Mouse (Mus musculus) frontal cortex, adult 2 months (tissue): ENCODE data around the gene Suv39h2. TPM values are rescaled to one million over a fixed set of nuclear protein-coding genes. Genes with fewer than 3 reads are reported as not detected.
A peak's percentile ranks its signal among the peaks of the same experiment; 100 is the strongest.

Source experiments
- DNase-seq, 2 experiments: peaks; one replicate each; pipeline ENCODE4 v3.0.0; 2022; ENCODE audit warnings: low spot score in 1 of 2; ENCODE audit errors: extremely low spot score in 1 of 2
- polyA plus RNA-seq: library from polyadenylated mRNA; depleted of rRNA; stranded (reverse); fragments of >200 nt; gene quantifications from 2 replicates; pipeline ENCODE4 v1.2.3, GENCODE M21; 2012; rRNA removed

Suv39h2 gene
- polyA plus RNA-seq, 1 experiment = 2.6 TPM

DNA sequence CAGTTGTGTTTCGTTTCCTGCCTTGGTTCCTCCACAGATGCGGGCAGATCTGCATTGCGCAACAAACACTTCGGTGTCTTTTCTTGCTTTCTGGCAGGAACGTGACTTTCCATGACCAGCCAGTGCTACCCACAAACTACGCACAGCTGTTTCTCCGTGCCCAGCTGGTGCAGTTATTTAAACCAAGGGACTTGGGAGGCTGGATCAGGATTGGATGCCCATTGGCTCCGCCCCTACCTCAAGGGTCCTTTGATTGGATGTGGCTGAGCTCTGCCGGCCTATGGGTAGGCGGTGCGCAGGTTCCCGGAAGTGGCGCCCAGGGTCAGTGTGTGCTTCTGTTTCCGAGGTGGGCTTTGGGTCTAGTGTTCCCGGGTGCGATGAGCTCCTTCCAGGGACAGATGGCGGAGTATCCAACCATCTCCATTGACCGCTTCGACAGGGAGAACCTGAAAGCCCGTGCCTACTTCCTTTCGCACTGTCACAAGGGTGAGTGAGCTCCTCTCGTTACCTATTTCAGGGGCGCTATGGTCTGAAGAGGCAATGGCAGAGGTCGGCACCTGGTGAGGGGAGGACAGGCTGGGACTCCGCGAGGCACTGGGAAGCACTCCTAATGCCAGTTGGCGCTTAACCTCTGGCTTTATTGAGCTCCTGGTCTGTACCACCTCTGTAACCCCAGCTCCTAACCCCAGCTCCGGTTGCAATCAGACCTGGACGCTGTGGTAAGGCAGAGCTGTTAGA, 50.8 kb downstream of the Suv39h2 start, which contains the start of gene Dclre1c:
Gene Dclre1c, plus strand, starts transcription at position 291 of the 738 bp plus-strand sequence.
- DNase-seq = peak; percentile 92 to 93

DNA sequence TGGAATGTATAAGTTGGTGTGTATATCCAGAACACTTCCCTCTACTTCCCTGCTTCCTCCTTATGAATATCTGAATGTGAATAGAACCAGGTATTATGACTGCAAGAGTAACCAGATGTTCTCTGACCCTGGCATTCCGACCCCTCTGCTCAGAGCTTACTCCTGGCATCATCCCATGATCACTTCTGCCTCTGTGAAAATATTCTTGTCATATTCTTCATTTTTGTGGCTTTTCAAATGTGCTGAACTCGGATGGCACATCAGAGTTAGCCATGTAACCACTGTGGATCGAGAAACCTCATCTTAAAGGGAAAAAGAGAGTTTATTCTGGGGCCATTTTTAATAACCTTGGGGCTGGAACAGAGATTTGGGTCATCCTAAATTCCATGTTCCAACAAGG, 52.3 kb downstream of the Suv39h2 start, which contains the start of gene Meig1:
Gene Meig1, minus strand, starts transcription at position 101 of the 400 bp plus-strand sequence.
- DNase-seq = no peak

DNA sequence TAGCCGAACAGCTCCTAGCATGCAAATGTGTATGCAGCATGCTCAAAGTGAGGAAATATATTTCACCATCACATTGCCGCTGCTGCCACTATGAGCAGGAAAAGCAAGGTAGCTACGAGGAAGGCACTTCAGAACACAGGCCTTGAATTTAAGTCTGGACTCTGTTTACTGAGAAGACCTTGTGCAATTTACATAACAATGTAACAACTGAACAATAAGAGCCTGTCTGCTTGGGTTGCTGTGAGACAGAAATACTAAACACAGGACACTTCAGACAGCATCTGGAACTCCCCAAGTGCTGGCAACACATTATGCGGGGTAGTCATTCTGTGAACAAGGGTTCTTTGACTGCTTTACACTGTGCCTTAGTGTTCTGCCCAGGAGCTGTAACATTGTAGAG, 54.7 kb downstream of the Suv39h2 start:
- no peak for DNase-seq

DNA sequence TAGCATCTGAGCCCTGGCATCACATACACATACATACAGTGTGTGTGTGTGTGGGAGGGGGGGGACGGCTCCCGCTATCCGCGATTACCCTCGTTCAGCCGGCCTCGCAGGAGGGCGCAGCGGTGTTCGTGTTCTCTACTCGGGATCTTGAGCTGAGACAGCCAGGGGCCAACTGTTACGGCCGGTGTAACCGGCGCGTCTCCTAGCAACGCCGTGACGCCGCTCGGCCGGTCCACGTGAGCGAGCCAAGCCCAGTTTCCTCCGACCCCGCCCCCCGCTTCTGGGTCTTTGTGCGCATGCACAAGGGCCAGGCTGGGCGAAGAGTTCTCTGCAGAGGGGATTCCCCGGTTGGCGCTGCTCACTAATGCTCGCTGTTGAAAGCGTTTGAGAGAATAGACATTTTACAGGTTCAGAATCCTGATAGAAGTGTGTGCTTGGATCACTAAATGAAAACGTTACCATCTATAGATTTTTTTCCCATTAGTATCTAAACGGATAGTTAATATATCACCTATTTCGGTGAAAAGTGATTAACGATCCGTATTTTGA, 55.9 kb downstream of the Suv39h2 start:
- DNase-seq = peak; percentile 90 to 96

DNA sequence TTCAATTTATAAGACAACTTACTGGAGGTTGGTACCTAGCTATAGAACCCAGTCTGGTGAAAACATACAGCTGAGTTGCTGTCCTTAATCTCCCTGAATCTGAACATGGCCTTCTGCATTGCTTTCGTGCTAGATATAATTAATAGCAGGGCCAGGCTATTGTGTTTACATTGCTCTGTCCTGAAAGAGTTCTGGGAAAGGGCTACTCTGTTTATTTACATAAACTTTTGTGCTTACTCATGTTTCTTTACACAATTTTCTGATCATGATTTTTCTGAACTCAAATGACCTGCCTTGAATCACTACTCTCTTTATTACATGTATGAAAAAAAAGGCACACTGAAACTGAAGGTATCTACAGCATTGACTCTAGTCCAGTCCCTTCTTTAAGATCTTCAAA, 59.2 kb downstream of the Suv39h2 start:
- no peak for DNase-seq

DNA sequence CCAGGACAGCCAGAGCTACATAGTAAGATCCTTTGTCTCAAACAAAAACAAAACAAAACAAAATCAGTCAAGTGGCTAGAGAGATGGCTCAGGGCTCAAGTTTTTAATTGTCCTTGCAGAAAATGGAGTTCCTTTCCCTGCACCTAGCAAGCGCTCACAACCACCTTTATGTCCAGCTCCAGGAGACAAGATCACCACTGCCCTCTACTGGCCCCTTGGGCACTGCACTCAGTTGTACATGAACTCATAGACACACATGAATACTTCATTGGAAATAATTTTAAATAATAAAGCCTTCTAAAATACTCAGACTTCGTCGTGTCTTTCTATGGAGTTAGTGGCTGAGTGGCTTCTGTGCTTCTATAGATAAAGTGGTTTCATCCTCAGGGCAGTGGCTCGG, 60.6 kb downstream of the Suv39h2 start:
- peak in 1 of 2 experiments; percentile 73 for DNase-seq

DNA sequence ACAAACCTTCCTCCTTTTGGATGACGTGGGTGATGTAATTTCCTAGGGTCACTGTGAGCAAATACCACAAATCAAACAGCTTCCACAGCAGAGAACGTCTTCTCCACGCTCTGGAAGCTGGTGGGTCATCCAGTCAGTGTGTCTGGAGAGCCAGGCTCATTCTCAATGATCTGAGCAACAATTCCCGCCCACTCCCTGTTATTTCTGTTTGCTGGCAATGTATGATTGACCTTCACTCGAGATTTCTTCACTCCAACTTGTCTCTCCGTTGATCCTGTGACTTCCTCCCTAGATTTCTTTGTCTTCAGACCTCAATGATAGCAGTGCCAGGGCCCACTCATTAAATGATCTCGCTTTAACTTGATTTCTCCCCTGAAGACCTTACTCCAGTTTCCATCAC, 67.1 kb downstream of the Suv39h2 start:
- no peak for DNase-seq

DNA sequence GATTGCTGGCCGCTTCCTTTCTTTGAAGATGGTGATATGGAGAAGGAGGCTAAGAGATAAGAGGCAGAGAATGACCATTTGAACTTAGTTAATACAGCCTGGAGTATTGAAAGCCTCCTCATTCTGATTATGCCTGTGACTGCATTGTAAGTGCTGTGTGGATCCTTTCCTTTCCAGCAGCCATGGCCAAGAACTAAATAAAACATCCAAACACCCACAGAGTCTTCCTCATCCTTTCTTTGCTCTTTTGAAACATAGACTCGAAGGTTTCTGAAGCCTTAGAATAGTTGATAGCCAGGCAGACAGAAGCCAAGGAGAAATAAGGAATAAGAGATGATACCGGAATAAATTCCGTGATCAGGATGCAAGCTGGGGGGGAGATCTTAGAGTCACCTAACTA, 68.8 kb downstream of the Suv39h2 start:
- DNase-seq = peak in 1 of 2 experiments; percentile 26

Other genes with a start within 250 kb of the Suv39h2 start
- 55.5 and 65.1 TPM in 2 replicates for gene Nmt2, start 190.8 kb downstream of the Suv39h2 start, polyA plus RNA-seq
- gene Rpp38, start 142.4 kb downstream of the Suv39h2 start, polyA plus RNA-seq = 11.4 and 13.5 TPM in 2 replicates
- 5.3 and 6.1 TPM in 2 replicates for gene Acbd7, start 138.9 kb downstream of the Suv39h2 start, polyA plus RNA-seq
- gene Olah, start 77.8 kb downstream of the Suv39h2 start, polyA plus RNA-seq = not detected in 2 replicates
- gene Meig1, start 52.4 kb downstream of the Suv39h2 start, polyA plus RNA-seq = 3.0 and 3.6 TPM in 2 replicates
- gene Dclre1c, start 50.9 kb downstream of the Suv39h2 start, polyA plus RNA-seq = 10.9 and 11.9 TPM in 2 replicates
- gene Gm45902, start 37.8 kb upstream of the Suv39h2 start, polyA plus RNA-seq = 3.1 and 3.2 TPM in 2 replicates
- 53.4 and 53.6 TPM in 2 replicates for gene Hspa14, start 37.8 kb upstream of the Suv39h2 start, polyA plus RNA-seq
- gene Cdnf, start 38.0 kb upstream of the Suv39h2 start, polyA plus RNA-seq = 1.0 and 1.4 TPM in 2 replicates
- gene Fam107b, start 95.5 kb upstream of the Suv39h2 start, polyA plus RNA-seq = 10.4 and 13.8 TPM in 2 replicates